Mouse (Mus musculus) stomach, postnatal 0 days (tissue): ENCODE data around the gene Kif2c.

ENCODE experiments used
- CTCF ChIP-seq: IDR thresholded peaks from 2 replicates; pipeline ENCODE4 v1.5.1; 2016; ENCODE audit warnings: antibody characterized with exemption, low read depth, mild to moderate bottlenecking, moderate library complexity
- EP300 ChIP-seq: optimal IDR thresholded peaks from 2 replicates; pipeline ENCODE3; 2016; ENCODE audit warnings: antibody characterized with exemption

- TF ChIP-seq CTCF (no peak), EP300 (no peak)
Measured at GRCm38 (mm10) chr4:117136034-117136433, 46.4 kb downstream of the Kif2c start.
